Mouse (Mus musculus) embryo, embryonic 11.5 days (tissue): ENCODE measurements around the gene Olfr1036.
"Not testable (repeated sequence)": the region's sequence is repeated elsewhere in the genome, so short reads cannot be mapped to it uniquely, and the experiment has no call there.

Source experiments
- DNase-seq: peaks from one replicate; pipeline ENCODE4 v3.0.0-alpha.2; 2012; ENCODE audit warnings: low read depth, low spot score

The Olfr1036 gene

GRCm38 (mm10) chr2:86073692-86074091, at the start of gene Olfr1036:
Gene Olfr1036, plus strand, starts transcription at chr2:86073992.
- DNase-seq: not testable (repeated sequence)

- no peak for DNase-seq
These were observed 28.2 kb upstream of the Olfr1036 start, which contains the start of gene Olfr1034 for GRCm38 (mm10) chr2:86045561-86045960. Gene Olfr1034, plus strand, starts transcription at chr2:86045861.

GRCm38 (mm10) chr2:86050777-86051176, 23.0 kb upstream of the Olfr1036 start:
- DNase-seq: not testable (repeated sequence)

- not testable (repeated sequence) for DNase-seq
These were observed 10.0 kb upstream of the Olfr1036 start for GRCm38 (mm10) chr2:86063766-86064165.

GRCm38 (mm10) chr2:86070189-86070588, 3.6 kb upstream of the Olfr1036 start:
- DNase-seq: no peak

- not testable (repeated sequence) for DNase-seq
These were observed 6.7 kb downstream of the Olfr1036 start for GRCm38 (mm10) chr2:86080478-86080877.

- DNase-seq: no peak
These were observed 13.5 kb downstream of the Olfr1036 start, which contains the start of gene Olfr1037 for GRCm38 (mm10) chr2:86087285-86087684. Gene Olfr1037, minus strand, starts transcription at chr2:86087385.
